Mouse (Mus musculus): Measurements from ENCODE around the gene Rnase13.
A peak's percentile ranks its signal among the peaks of the same experiment; 100 is the strongest.
"Not testable (repeated sequence)": the region's sequence is repeated elsewhere in the genome, so short reads cannot be mapped to it uniquely, and the experiment has no call there.

Gene Rnase13

GRCm38 (mm10) chr14:51922571-51922865 lies at the start of gene Rnase13:
Rnase13 (minus strand) TSS chr14:51922773.
- no peak for DNase-seq (ENCODE audit: low spot score)

GRCm38 (mm10) chr14:51967400-51967799 lies 44.8 kb upstream of the Rnase13 start:
- no peak for DNase-seq (ENCODE audit: low spot score)

GRCm38 (mm10) chr14:51960316-51960715 lies 37.7 kb upstream of the Rnase13 start:
- DNase-seq (ENCODE audit: low spot score): no peak

- DNase-seq (ENCODE audit: low spot score): no peak
These were observed 20.8 kb upstream of the Rnase13 start for GRCm38 (mm10) chr14:51943336-51943735.

- no peak for DNase-seq (ENCODE audit: low spot score)
These were observed 19.7 kb upstream of the Rnase13 start for GRCm38 (mm10) chr14:51942236-51942635.

- DNase-seq (ENCODE audit: low spot score): no peak
These were observed 19.0 kb upstream of the Rnase13 start for GRCm38 (mm10) chr14:51941577-51941976.

- no peak for DNase-seq (ENCODE audit: low spot score)
These were observed 18.5 kb upstream of the Rnase13 start for GRCm38 (mm10) chr14:51940944-51941560.

GRCm38 (mm10) chr14:51939005-51939404 lies 16.4 kb upstream of the Rnase13 start:
- no peak for DNase-seq (ENCODE audit: low spot score)

GRCm38 (mm10) chr14:51932092-51933020 lies 9.8 kb upstream of the Rnase13 start:
- no peak for DNase-seq (ENCODE audit: low spot score)

- peak; percentile 66 for DNase-seq (ENCODE audit: low spot score)
These were observed 8.3 kb upstream of the Rnase13 start for GRCm38 (mm10) chr14:51930824-51931223.

- no peak for DNase-seq (ENCODE audit: low spot score)
These were observed 7.4 kb upstream of the Rnase13 start for GRCm38 (mm10) chr14:51929968-51930367.

GRCm38 (mm10) chr14:51929309-51929943 lies 6.9 kb upstream of the Rnase13 start:
- DNase-seq (ENCODE audit: low spot score): peak; percentile 51

- not testable (repeated sequence) for DNase-seq (ENCODE audit: low spot score)
These were observed 4.4 kb upstream of the Rnase13 start for GRCm38 (mm10) chr14:51926930-51927329.

GRCm38 (mm10) chr14:51923492-51923891 lies 919 bp upstream of the Rnase13 start:
- no peak for DNase-seq (ENCODE audit: low spot score)

GRCm38 (mm10) chr14:51922910-51923309 lies 337 bp upstream of the Rnase13 start:
- no peak for DNase-seq (ENCODE audit: low spot score)

GRCm38 (mm10) chr14:51921759-51922570 lies 608 bp downstream of the Rnase13 start:
- DNase-seq (ENCODE audit: low spot score): peak; percentile 47

GRCm38 (mm10) chr14:51918966-51919365 lies 3.6 kb downstream of the Rnase13 start:
- no peak for DNase-seq (ENCODE audit: low spot score)

- DNase-seq (ENCODE audit: low spot score): no peak
These were observed 4.4 kb downstream of the Rnase13 start, which contains the start of gene Tppp2 for GRCm38 (mm10) chr14:51918125-51918524. Tppp2 (plus strand) TSS chr14:51918425.

- no peak for DNase-seq (ENCODE audit: low spot score)
These were observed 6.0 kb downstream of the Rnase13 start for GRCm38 (mm10) chr14:51916539-51916938.

- DNase-seq (ENCODE audit: low spot score): no peak
These were observed 7.5 kb downstream of the Rnase13 start for GRCm38 (mm10) chr14:51915030-51915429.

- DNase-seq (ENCODE audit: low spot score): peak; percentile 59
These were observed 8.4 kb downstream of the Rnase13 start, which contains the start of gene Ndrg2 for GRCm38 (mm10) chr14:51913960-51914762. Ndrg2 (minus strand) TSS chr14:51914158.

All from left cerebral cortex, adult 11 months (tissue).